Mouse (Mus musculus): ENCODE results near the gene Dtnbp1. TPM values are rescaled to one million over a fixed set of nuclear protein-coding genes. Genes with fewer than 3 reads are reported as not detected.

Dtnbp1 gene
- polyA plus RNA-seq (2015; fragmentation: Nextera tagmentation; extraction: Ambion mirVana): 82.1 and 97.8 TPM in 2 replicates

DNA sequence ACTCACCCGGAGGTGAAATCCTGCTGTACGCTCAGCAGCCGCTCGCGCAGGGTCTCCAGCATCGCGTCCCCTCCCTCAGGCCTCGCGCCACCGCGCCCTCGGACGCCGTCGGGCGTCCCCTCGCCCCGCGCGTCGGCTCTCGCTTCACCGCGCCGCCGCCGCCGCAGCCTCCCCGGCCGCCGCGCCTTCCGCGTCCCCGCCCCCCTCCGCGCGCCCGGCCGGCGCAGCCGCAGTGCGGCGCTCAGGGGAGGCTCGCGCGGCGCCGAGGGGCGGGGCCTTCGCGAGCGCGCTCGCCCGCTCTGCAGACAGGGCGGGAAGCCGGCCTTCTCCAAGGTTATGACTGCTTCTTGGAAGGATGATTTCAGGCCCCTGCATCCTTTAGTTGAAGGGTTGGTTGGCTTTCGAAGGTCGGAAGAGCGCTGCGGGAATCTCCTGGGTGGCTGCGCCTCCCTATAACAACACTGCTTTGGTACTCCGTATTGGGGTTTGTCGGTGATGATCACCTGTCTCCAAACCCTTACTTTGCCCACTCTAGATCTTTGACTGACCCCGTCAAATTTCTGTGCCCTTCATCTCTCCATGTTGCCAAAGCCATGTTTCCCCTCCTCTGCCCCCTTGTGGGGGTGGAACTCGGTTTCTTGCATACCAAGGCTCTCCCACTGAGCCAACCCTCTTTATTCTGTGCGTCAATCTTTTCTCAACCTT, at the start of gene Dtnbp1:
Gene Dtnbp1 (minus strand): TSS at position 237 of the 705 bp plus-strand sequence.
- WGBS: under 1% methylated on average over 53 of the region's 68 CpGs
- peak; percentile 90 for ATAC-seq (replicated peaks; ENCODE audit: insufficient number of reproducible peaks, insufficient read depth, low FRiP score, low read depth)

GRCm38 (mm10) chr13:45049261-45050020, 47.5 kb upstream of the Dtnbp1 start:
- Histone ChIP-seq H3K9me3 (replicated peaks) (no peaks in the 10 kb centered on the region), H3K4me2 (no peak overlapping the region), H3K4me1 (replicated peaks) (no peaks in the 10 kb centered on the region), H3K4me3 (no peak overlapping the region), H3K9ac (no peak overlapping the region), H3K36me3 (no peaks in the 10 kb centered on the region), H3K27ac (no peak overlapping the region), H3K27me3 (no peaks in the 10 kb centered on the region)
- 74% methylated on average over 7 of the region's 7 CpGs for WGBS
- no peak for ATAC-seq (replicated peaks; ENCODE audit: insufficient number of reproducible peaks, insufficient read depth, low FRiP score, low read depth)

More for the DNA sequence above, at the start of gene Dtnbp1:
- Histone ChIP-seq H3K4me2 (peak within 1 kb of the TSS; percentile 82), H3K36me3 (no peaks in the 10 kb centered on the region), H3K4me3 (peak within 1 kb of the TSS; percentile 93), H3K9ac (peak within 1 kb of the TSS; percentile 77), H3K4me1 (replicated peaks) (peaks cover 36% of the 10 kb centered on the region), H3K27me3 (no peaks in the 10 kb centered on the region), H3K27ac (peak within 1 kb of the TSS; percentile 91), H3K9me3 (replicated peaks) (no peaks in the 10 kb centered on the region)

- H3K27me3 ChIP-seq: no peaks in the 10 kb centered on the region
These were observed 41.5 kb upstream of the Dtnbp1 start for GRCm38 (mm10) chr13:45043466-45043865.

GRCm38 (mm10) chr13:45040741-45041140, 38.8 kb upstream of the Dtnbp1 start:
- 69% methylated on average over 7 of the region's 7 CpGs for WGBS
- Histone ChIP-seq H3K36me3 (no peaks in the 10 kb centered on the region), H3K9me3 (replicated peaks) (no peaks in the 10 kb centered on the region), H3K4me1 (replicated peaks) (no peaks in the 10 kb centered on the region), H3K4me3 (no peak overlapping the region), H3K27me3 (no peaks in the 10 kb centered on the region), H3K4me2 (no peak overlapping the region), H3K27ac (no peak overlapping the region), H3K9ac (no peak overlapping the region)
- ATAC-seq (replicated peaks; ENCODE audit: insufficient number of reproducible peaks, insufficient read depth, low FRiP score, low read depth): no peak

More at GRCm38 (mm10) chr13:45043466-45043865, 41.5 kb upstream of the Dtnbp1 start:
- no peaks in the 10 kb centered on the region for H3K36me3 ChIP-seq
- no peak overlapping the region for H3K4me2 ChIP-seq
- no peak for ATAC-seq (replicated peaks; ENCODE audit: insufficient number of reproducible peaks, insufficient read depth, low FRiP score, low read depth)
- no peaks in the 10 kb centered on the region for H3K4me1 ChIP-seq (replicated peaks)
- no peak overlapping the region for H3K9ac ChIP-seq
- H3K4me3 ChIP-seq: no peak overlapping the region
- H3K27ac ChIP-seq: no peak overlapping the region
- 74% methylated on average over 3 of the region's 3 CpGs for WGBS
- no peaks in the 10 kb centered on the region for H3K9me3 ChIP-seq (replicated peaks)

DNA sequence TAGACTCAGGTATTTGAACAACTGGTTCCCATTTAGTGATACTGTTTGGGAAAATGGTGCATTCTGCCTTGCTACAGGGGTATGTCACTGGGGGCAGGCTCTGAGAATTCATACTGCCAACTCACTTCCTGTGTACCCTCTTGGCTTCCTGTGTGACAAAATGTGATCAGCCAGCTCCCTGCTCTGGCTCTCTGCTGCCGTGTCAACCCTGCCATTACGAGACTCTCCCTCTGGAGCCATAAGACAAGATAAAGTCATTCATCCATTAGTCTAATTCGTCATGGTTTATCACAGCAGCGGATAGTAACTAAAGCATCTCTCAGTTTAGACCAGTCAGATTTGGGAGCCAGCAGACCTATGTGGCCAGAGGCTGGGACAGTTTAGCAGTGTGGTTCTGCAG, 38.2 kb upstream of the Dtnbp1 start:
- ATAC-seq (replicated peaks; ENCODE audit: insufficient number of reproducible peaks, insufficient read depth, low FRiP score, low read depth): no peak
- no peaks in the 10 kb centered on the region for H3K36me3 ChIP-seq
- no peak overlapping the region for H3K4me2 ChIP-seq
- H3K4me1 ChIP-seq (replicated peaks): no peaks in the 10 kb centered on the region
- H3K9me3 ChIP-seq (replicated peaks): no peaks in the 10 kb centered on the region
- H3K9ac ChIP-seq: no peak overlapping the region
- WGBS: 59% methylated on average over 4 of the region's 4 CpGs
- no peak overlapping the region for H3K27ac ChIP-seq
- H3K27me3 ChIP-seq: no peaks in the 10 kb centered on the region
- no peak overlapping the region for H3K4me3 ChIP-seq

DNA sequence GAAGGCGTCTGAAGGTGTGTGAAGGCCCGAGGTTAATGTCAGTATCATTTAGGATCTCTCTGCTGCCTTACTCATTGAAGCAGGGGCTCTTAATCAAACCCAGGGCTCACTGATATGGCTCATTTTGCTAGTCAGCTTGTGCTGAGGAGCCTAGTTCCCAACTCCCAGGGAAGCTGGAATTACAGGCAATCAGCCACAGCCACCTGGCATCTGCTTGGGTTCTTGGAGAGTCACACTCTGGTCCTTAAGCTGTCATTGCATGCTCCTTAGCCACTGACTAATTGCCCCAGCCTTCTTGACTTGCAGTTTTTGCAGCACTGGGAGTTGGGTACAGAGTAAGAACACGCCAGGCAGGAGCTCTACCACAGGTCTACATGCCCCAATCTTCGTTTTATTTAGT, 34.5 kb upstream of the Dtnbp1 start:
- H3K4me3 ChIP-seq: no peak overlapping the region
- H3K9me3 ChIP-seq (replicated peaks): no peaks in the 10 kb centered on the region
- peaks cover 7% of the 10 kb centered on the region for H3K4me1 ChIP-seq (replicated peaks)
- H3K9ac ChIP-seq: no peak overlapping the region
- no peak overlapping the region for H3K27ac ChIP-seq
- H3K4me2 ChIP-seq: no peak overlapping the region
- H3K36me3 ChIP-seq: no peaks in the 10 kb centered on the region
- 82% methylated on average over 4 of the region's 4 CpGs for WGBS
- H3K27me3 ChIP-seq: no peaks in the 10 kb centered on the region
- no peak for ATAC-seq (replicated peaks; ENCODE audit: insufficient number of reproducible peaks, insufficient read depth, low FRiP score, low read depth)

DNA sequence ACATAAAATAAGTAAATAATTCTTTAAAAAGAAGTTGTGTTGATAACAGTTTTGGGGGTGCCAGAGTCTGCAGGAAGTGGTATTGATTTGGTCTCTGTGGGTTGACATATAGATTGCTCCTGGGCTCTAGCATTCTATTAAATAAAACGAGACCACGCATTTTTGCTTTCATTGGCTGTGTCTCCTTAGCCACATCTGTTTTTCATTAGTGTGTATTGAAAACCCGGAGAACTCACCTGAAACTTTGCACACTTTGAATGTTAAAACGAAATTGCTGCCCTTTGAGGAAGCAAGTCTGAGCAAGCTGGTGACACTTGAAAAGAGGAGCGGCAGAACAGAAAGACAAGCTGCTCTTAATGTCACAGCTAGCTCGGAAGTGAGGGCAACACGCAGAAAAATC, 32.8 kb upstream of the Dtnbp1 start:
- H3K4me1 ChIP-seq (replicated peaks): peaks cover 12% of the 10 kb centered on the region
- ATAC-seq (replicated peaks; ENCODE audit: insufficient number of reproducible peaks, insufficient read depth, low FRiP score, low read depth): no peak
- H3K36me3 ChIP-seq: no peaks in the 10 kb centered on the region
- no peak overlapping the region for H3K4me2 ChIP-seq
- H3K4me3 ChIP-seq: no peak overlapping the region
- WGBS: 71% methylated on average over 7 of the region's 7 CpGs
- no peaks in the 10 kb centered on the region for H3K9me3 ChIP-seq (replicated peaks)
- H3K9ac ChIP-seq: no peak overlapping the region
- no peaks in the 10 kb centered on the region for H3K27me3 ChIP-seq
- H3K27ac ChIP-seq: no peak overlapping the region

GRCm38 (mm10) chr13:45033360-45033759, 31.4 kb upstream of the Dtnbp1 start:
- H3K27me3 ChIP-seq: no peaks in the 10 kb centered on the region
- no peak for ATAC-seq (replicated peaks; ENCODE audit: insufficient number of reproducible peaks, insufficient read depth, low FRiP score, low read depth)
- no peak overlapping the region for H3K4me2 ChIP-seq

DNA sequence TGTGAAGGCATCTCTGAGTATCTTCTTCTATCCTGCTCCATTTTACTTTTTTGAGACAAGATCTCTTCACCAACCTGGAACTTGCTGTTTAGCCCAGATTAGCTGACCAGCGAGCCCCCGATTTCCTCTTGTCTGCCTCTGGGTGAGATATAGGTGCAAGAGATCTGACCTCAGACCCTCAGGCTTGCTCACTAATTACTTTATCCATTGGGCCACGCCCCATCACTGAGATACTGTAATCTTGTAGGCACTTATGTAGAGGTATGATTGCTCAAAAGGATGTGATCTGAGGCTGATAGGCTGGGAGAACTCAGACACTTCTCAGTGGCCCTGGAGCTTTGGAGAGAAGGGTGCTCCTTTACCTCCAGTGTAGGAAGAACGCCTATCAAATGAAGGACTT, 30.5 kb upstream of the Dtnbp1 start:
- Histone ChIP-seq H3K9me3 (replicated peaks) (no peaks in the 10 kb centered on the region), H3K4me2 (no peak overlapping the region), H3K36me3 (no peaks in the 10 kb centered on the region), H3K9ac (no peak overlapping the region), H3K27me3 (no peaks in the 10 kb centered on the region), H3K4me3 (no peak overlapping the region), H3K27ac (no peak overlapping the region), H3K4me1 (replicated peaks) (peaks cover 12% of the 10 kb centered on the region)
- WGBS: 70% methylated on average over 4 of the region's 4 CpGs
- no peak for ATAC-seq (replicated peaks; ENCODE audit: insufficient number of reproducible peaks, insufficient read depth, low FRiP score, low read depth)

More at GRCm38 (mm10) chr13:45033360-45033759, 31.4 kb upstream of the Dtnbp1 start:
- no peaks in the 10 kb centered on the region for H3K36me3 ChIP-seq
- H3K9ac ChIP-seq: no peak overlapping the region
- H3K4me3 ChIP-seq: no peak overlapping the region
- WGBS: 90% methylated on average over 10 of the region's 10 CpGs
- H3K27ac ChIP-seq: no peak overlapping the region
- H3K9me3 ChIP-seq (replicated peaks): no peaks in the 10 kb centered on the region
- peaks cover 12% of the 10 kb centered on the region for H3K4me1 ChIP-seq (replicated peaks)

GRCm38 (mm10) chr13:45031748-45032147, 29.8 kb upstream of the Dtnbp1 start:
- WGBS: 28% methylated on average over 7 of the region's 7 CpGs
- no peaks in the 10 kb centered on the region for H3K36me3 ChIP-seq
- peaks cover 12% of the 10 kb centered on the region for H3K4me1 ChIP-seq (replicated peaks)
- H3K27ac ChIP-seq: 0 out of 2 replicates have a peak overlapping the region, but pooled peaks have one; percentile 9
- H3K9me3 ChIP-seq (replicated peaks): no peaks in the 10 kb centered on the region
- no peak overlapping the region for H3K4me2 ChIP-seq
- no peak for ATAC-seq (replicated peaks; ENCODE audit: insufficient number of reproducible peaks, insufficient read depth, low FRiP score, low read depth)
- H3K4me3 ChIP-seq: no peak overlapping the region
- H3K27me3 ChIP-seq: no peaks in the 10 kb centered on the region
- H3K9ac ChIP-seq: no peak overlapping the region

DNA sequence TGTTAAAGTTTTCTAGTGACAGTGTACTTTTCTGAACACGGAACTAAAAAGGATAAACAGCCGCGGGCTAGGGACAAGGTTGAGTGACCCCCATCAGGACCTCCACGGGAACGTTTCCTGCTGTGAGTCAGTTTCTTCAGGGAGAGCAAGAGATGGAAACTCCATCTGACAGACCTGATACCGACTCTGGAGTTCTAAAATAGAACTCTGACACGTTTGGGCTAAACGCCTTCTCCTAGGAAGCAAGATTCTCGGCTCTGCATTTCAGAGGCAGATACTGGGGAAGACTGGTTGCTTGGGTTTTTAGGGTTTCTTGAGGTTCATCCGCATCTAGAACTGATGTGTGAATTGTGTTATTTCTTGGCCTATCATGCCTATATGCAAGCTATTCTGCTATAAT, 29.4 kb upstream of the Dtnbp1 start:
- ATAC-seq (replicated peaks; ENCODE audit: insufficient number of reproducible peaks, insufficient read depth, low FRiP score, low read depth): no peak
- Histone ChIP-seq H3K4me3 (no peak overlapping the region), H3K9ac (no peak overlapping the region)

More for the DNA sequence above, 29.4 kb upstream of the Dtnbp1 start:
- Histone ChIP-seq H3K27me3 (no peaks in the 10 kb centered on the region), H3K4me1 (replicated peaks) (peaks cover 12% of the 10 kb centered on the region), H3K27ac (peak overlapping the region; percentile 9; the same call in 1 of the 2 replicates), H3K4me2 (peak overlapping the region; percentile 42), H3K9me3 (replicated peaks) (no peaks in the 10 kb centered on the region), H3K36me3 (no peaks in the 10 kb centered on the region)
- 23% methylated on average over 10 of the region's 10 CpGs for WGBS
